Mouse (Mus musculus): ENCODE data around the gene Slc9a8. TPM values are rescaled to one million over a fixed set of nuclear protein-coding genes. Genes with fewer than 3 reads are reported as not detected.

Gene Slc9a8
- total and polyA plus RNA-seq, 3 experiments, result 16.7 to 25.8 TPM; not detected in 1

GRCm38 (mm10) chr2:167505127-167505526, 83.6 kb downstream of the Slc9a8 start:
- Histone ChIP-seq H3K9me3 (replicated peaks; ENCODE audit: insufficient read depth, low read length) (no peaks in the 10 kb centered on the region), H3K27me3 (ENCODE audit: control insufficient read depth in 1 of 2, insufficient read depth in 2 of 2, low read length in 2 of 2) (no peaks in the 10 kb centered on the region), H3K79me2 (ENCODE audit: control insufficient read depth, insufficient read depth, low read length, poor library complexity) (peaks cover 20% of the 10 kb centered on the region), H3K4me3 (ENCODE audit: control insufficient read depth in 1 of 2, insufficient read depth in 1 of 2, low read depth in 2 of 2, low read length in 2 of 2) (peak overlapping the region in 1 of 2 experiments; percentile 14; a peak in 2 of 4 replicates), H3K27ac (ENCODE audit: control insufficient read depth, low read depth, low read length) (peak overlapping the region; percentile 51), H3K9ac (ENCODE audit: control insufficient read depth, low read depth, low read length, poor library complexity, severe bottlenecking) (no peak overlapping the region), H3K4me1 (ENCODE audit: control insufficient read depth in 1 of 2, insufficient read depth in 2 of 2, low read length in 2 of 2) (peaks cover 16 to 27% of the 10 kb centered on the region in 2 experiments), H3K36me3 (ENCODE audit: control insufficient read depth in 1 of 2, insufficient read depth in 2 of 2, low read length in 2 of 2) (peaks cover 13 to 19% of the 10 kb centered on the region in 2 experiments)
- no peak for TF ChIP-seq UBTF (IDR thresholded peaks at IDR 0.05; ENCODE audit: borderline replicate concordance, insufficient read depth, low read depth, low read length)
- peak; percentile 67 for TF ChIP-seq TAL1 (IDR thresholded peaks at IDR 0.05; ENCODE audit: low read length)
- TF ChIP-seq MAFK (IDR thresholded peaks at IDR 0.05; ENCODE audit: borderline replicate concordance, low read depth, low read length), result no peak
- TF ChIP-seq RAD21 (IDR thresholded peaks at IDR 0.05; ENCODE audit: low read depth, low read length), result no peak
- TF ChIP-seq MAX (IDR thresholded peaks at IDR 0.05; ENCODE audit: low read length), result no peak
- peak; percentile 29; the same call in 1 of the 2 replicates for TF ChIP-seq SIN3A (IDR thresholded peaks at IDR 0.05; ENCODE audit: low read length)
- TF ChIP-seq USF1 (IDR thresholded peaks at IDR 0.05; ENCODE audit: low read depth, low read length), result no peak
- peak; percentile 63 for TF ChIP-seq ETS1 (IDR thresholded peaks at IDR 0.05; ENCODE audit: low read depth, low read length)
- peak; percentile 36 to 37; a peak in 3 of 4 replicates for TF ChIP-seq EP300 (IDR thresholded peaks at IDR 0.05; ENCODE audit: low read depth in 1 of 2, low read length in 2 of 2)
- 0 out of 2 replicates have a peak, but pooled peaks have one; percentile 26 for TF ChIP-seq MYB (IDR thresholded peaks at IDR 0.05; ENCODE audit: low read depth, low read length)
- TF ChIP-seq GATA1 (IDR thresholded peaks at IDR 0.05; ENCODE audit: low read depth, low read length), result peak; percentile 19; the same call in 1 of the 2 replicates
- TF ChIP-seq ELF1 (IDR thresholded peaks at IDR 0.05; ENCODE audit: low read depth, low read length), result peak; percentile 59; the same call in 1 of the 2 replicates
- peak; percentile 50 for TF ChIP-seq TCF12 (IDR thresholded peaks at IDR 0.05; ENCODE audit: low read depth, low read length)
- peak; percentile 47; the same call in 1 of the 2 replicates for TF ChIP-seq RCOR1 (IDR thresholded peaks at IDR 0.05; ENCODE audit: low read depth, low read length)
- TF ChIP-seq MEF2A (IDR thresholded peaks at IDR 0.05; ENCODE audit: extremely low read depth, insufficient replicate concordance, low read depth, low read length, poor library complexity, severe bottlenecking), result no peak
- peak; percentile 72 for DNase-seq (ENCODE audit: low read depth, low spot score)

GRCm38 (mm10) chr2:167506546-167507260, 85.2 kb downstream of the Slc9a8 start:
- Histone ChIP-seq H3K36me3 (ENCODE audit: control insufficient read depth in 1 of 2, insufficient read depth in 2 of 2, low read length in 2 of 2) (peaks cover 19 to 25% of the 10 kb centered on the region in 2 experiments), H3K4me3 (ENCODE audit: control insufficient read depth in 1 of 2, insufficient read depth in 1 of 2, low read depth in 2 of 2, low read length in 2 of 2) (no peak overlapping the region), H3K27ac (ENCODE audit: control insufficient read depth, low read depth, low read length) (no peak overlapping the region), H3K9me3 (replicated peaks; ENCODE audit: insufficient read depth, low read length) (no peaks in the 10 kb centered on the region), H3K4me1 (ENCODE audit: control insufficient read depth in 1 of 2, insufficient read depth in 2 of 2, low read length in 2 of 2) (peaks cover 18 to 34% of the 10 kb centered on the region in 2 experiments), H3K79me2 (ENCODE audit: control insufficient read depth, insufficient read depth, low read length, poor library complexity) (peaks cover 20% of the 10 kb centered on the region), H3K9ac (ENCODE audit: control insufficient read depth, low read depth, low read length, poor library complexity, severe bottlenecking) (no peak overlapping the region), H3K27me3 (ENCODE audit: control insufficient read depth in 1 of 2, insufficient read depth in 2 of 2, low read length in 2 of 2) (no peaks in the 10 kb centered on the region)
- no peak for DNase-seq (ENCODE audit: low read depth, low spot score)
- TF ChIP-seq USF1 (IDR thresholded peaks at IDR 0.05; ENCODE audit: low read depth, low read length), result no peak
